Mouse (Mus musculus): ENCODE measurements around the gene Hps4. TPM values are rescaled to one million over a fixed set of nuclear protein-coding genes. Genes with fewer than 3 reads are reported as not detected.

Gene Hps4
- polyA plus RNA-seq, 1 experiment from 2014 or later = 27.0 TPM

DNA sequence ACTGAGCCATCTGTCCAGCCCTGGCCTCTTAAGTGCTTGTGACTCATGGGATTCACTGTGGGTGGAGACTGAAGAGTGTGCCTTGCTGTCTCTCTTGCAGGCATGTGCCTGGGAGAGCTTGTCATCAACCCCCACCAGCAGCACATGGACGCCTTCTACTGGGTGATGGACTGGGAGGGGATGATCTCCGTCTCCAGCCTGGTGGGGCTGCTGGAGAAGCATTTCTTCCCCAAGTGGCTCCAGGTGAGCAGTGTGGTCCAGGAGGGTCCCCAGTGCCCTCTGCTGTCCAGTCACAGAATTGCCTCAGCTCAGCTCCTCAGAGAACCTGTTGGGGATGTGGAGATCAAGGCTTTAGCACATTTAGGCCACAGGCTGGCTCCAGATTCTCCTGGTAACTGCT is 7.4 kb upstream of the Hps4 start:
- peak; percentile 67 for DNase-seq

GRCm38 (mm10) chr5:112337004-112337403 is 5.9 kb upstream of the Hps4 start:
- peaks cover 87% of the 10 kb centered on the region for H3K36me3 ChIP-seq (ENCODE audit: insufficient read depth)
- H3K4me1 ChIP-seq (ENCODE audit: insufficient read depth) = 0 out of 2 replicates have a peak, but pooled peaks cover 3% of the 10 kb centered on the region
- H3K9ac ChIP-seq = no peak overlapping the region
- ATAC-seq (ENCODE audit: insufficient read depth) = no peak
- no peak overlapping the region for H3K27ac ChIP-seq (ENCODE audit: low read depth)
- H3K4me3 ChIP-seq (ENCODE audit: low read depth, low read length) = no peak overlapping the region
- H3K4me2 ChIP-seq = no peak overlapping the region
- H3K27me3 ChIP-seq (ENCODE audit: insufficient read depth, low read length) = no peaks in the 10 kb centered on the region
- no peak for TF ChIP-seq CTCF (IDR thresholded peaks at IDR 0.05; ENCODE audit: low read depth)
- no peaks in the 10 kb centered on the region for H3K9me3 ChIP-seq (ENCODE audit: low read depth, low read length)
- no peak for DNase-seq
- WGBS = 92% methylated on average over 22 of the region's 22 CpGs

More for the DNA sequence above, 7.4 kb upstream of the Hps4 start:
- H3K27ac ChIP-seq (ENCODE audit: low read depth) = no peak overlapping the region
- no peak overlapping the region for H3K4me3 ChIP-seq (ENCODE audit: low read depth, low read length)
- ATAC-seq (ENCODE audit: insufficient read depth) = 0 out of 2 replicates have a peak, but pooled peaks have one; percentile 23
- no peak overlapping the region for H3K9ac ChIP-seq
- no peaks in the 10 kb centered on the region for H3K4me1 ChIP-seq (ENCODE audit: insufficient read depth)
- H3K9me3 ChIP-seq (ENCODE audit: low read depth, low read length) = no peaks in the 10 kb centered on the region
- TF ChIP-seq CTCF (IDR thresholded peaks at IDR 0.05; ENCODE audit: low read depth) = peak; percentile 76
- H3K27me3 ChIP-seq (ENCODE audit: insufficient read depth, low read length) = no peaks in the 10 kb centered on the region
- 19% methylated on average over 2 of the region's 2 CpGs for WGBS
- no peak overlapping the region for H3K4me2 ChIP-seq
- H3K36me3 ChIP-seq (ENCODE audit: insufficient read depth) = peaks cover 97% of the 10 kb centered on the region

- Histone ChIP-seq H3K27me3 (ENCODE audit: insufficient read depth, low read length) (no peaks in the 10 kb centered on the region), H3K27ac (ENCODE audit: low read depth) (no peak overlapping the region), H3K9ac (no peak overlapping the region), H3K4me2 (no peak overlapping the region), H3K4me1 (ENCODE audit: insufficient read depth) (0 out of 2 replicates have a peak, but pooled peaks cover 3% of the 10 kb centered on the region), H3K4me3 (ENCODE audit: low read depth, low read length) (no peak overlapping the region), H3K9me3 (ENCODE audit: low read depth, low read length) (no peaks in the 10 kb centered on the region), H3K36me3 (ENCODE audit: insufficient read depth) (peaks cover 64% of the 10 kb centered on the region)
- 66% methylated on average over 7 of the region's 7 CpGs for WGBS
- TF ChIP-seq CTCF (IDR thresholded peaks at IDR 0.05; ENCODE audit: low read depth) = no peak
- ATAC-seq (ENCODE audit: insufficient read depth) (no peak), DNase-seq (no peak)
These were observed 3.7 kb upstream of the Hps4 start for GRCm38 (mm10) chr5:112339215-112339614.

- ATAC-seq (ENCODE audit: insufficient read depth) (peak; percentile 75), DNase-seq (peak; percentile 57)
- Histone ChIP-seq H3K4me3 (ENCODE audit: low read depth, low read length) (peak overlapping the region; percentile 92), H3K36me3 (ENCODE audit: insufficient read depth) (peaks cover 42% of the 10 kb centered on the region), H3K27me3 (ENCODE audit: insufficient read depth, low read length) (no peaks in the 10 kb centered on the region), H3K9ac (peak overlapping the region; percentile 88), H3K4me2 (peak overlapping the region; percentile 84), H3K27ac (ENCODE audit: low read depth) (peak overlapping the region; percentile 54; the same call in 1 of the 2 replicates), H3K9me3 (ENCODE audit: low read depth, low read length) (no peaks in the 10 kb centered on the region), H3K4me1 (ENCODE audit: insufficient read depth) (0 out of 2 replicates have a peak, but pooled peaks cover 3% of the 10 kb centered on the region)
- no peak for TF ChIP-seq CTCF (IDR thresholded peaks at IDR 0.05; ENCODE audit: low read depth)
- under 1% methylated on average over 17 of the region's 24 CpGs for WGBS
These were observed 317 bp downstream of the Hps4 start for GRCm38 (mm10) chr5:112343205-112343595.

DNA sequence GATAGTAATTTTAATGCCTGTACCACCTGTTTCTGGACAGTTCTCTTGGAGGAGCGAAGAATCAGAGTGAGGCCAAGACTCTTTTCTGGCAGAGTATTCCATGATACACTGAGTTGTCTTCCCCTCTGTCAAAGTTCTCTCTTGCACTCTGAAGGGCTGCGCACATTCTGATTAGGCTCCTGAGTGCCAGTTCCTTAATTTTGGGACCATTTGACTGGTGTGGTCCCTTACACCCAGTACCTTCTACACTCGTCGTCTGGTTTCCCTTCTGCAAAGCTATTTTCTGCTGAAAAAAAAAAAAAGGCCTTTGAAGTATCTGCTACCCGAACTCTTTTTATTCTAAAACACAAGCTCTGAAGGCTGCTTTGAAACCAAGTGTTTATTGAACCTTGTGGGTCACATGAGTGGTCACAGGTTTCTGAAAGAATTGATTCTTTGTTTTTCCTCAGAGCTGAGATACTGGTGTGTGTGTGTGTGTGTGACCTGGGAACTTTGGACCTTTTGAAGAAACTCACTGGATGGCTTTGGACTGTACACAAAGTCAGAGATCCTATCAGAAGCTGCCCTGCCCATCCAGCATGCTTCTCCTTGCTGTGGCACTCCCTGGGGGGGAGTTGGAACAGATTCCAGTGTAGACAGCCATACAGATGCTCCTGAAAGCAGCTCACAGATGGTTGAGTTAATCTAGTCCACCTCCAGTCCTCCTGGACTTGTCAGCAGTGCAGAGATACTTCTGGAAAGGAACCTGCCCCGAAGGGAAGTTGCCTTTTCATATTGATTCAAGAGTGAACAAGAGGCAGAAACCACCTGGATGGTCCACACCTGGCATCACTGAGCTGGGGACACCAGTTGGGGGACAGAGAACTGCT is 1.4 kb downstream of the Hps4 start:
- Histone ChIP-seq H3K36me3 (ENCODE audit: insufficient read depth) (peaks cover 40% of the 10 kb centered on the region), H3K4me1 (ENCODE audit: insufficient read depth) (0 out of 2 replicates have a peak, but pooled peaks cover 3% of the 10 kb centered on the region), H3K27ac (ENCODE audit: low read depth) (no peak overlapping the region), H3K4me3 (ENCODE audit: low read depth, low read length) (no peak overlapping the region), H3K9ac (0 out of 2 replicates have a peak overlapping the region, but pooled peaks have one; percentile 9), H3K4me2 (no peak overlapping the region), H3K27me3 (ENCODE audit: insufficient read depth, low read length) (no peaks in the 10 kb centered on the region), H3K9me3 (ENCODE audit: low read depth, low read length) (no peaks in the 10 kb centered on the region)
- 74% methylated on average over 6 of the region's 6 CpGs for WGBS
- DNase-seq (no peak), ATAC-seq (ENCODE audit: insufficient read depth) (no peak)
- no peak for TF ChIP-seq CTCF (IDR thresholded peaks at IDR 0.05; ENCODE audit: low read depth)

GRCm38 (mm10) chr5:112346211-112346965 is 3.5 kb downstream of the Hps4 start:
- DNase-seq (no peak), ATAC-seq (ENCODE audit: insufficient read depth) (no peak)
- Histone ChIP-seq H3K27ac (ENCODE audit: low read depth) (no peak overlapping the region), H3K4me3 (ENCODE audit: low read depth, low read length) (no peak overlapping the region), H3K27me3 (ENCODE audit: insufficient read depth, low read length) (no peaks in the 10 kb centered on the region), H3K4me1 (ENCODE audit: insufficient read depth) (0 out of 2 replicates have a peak, but pooled peaks cover 3% of the 10 kb centered on the region), H3K4me2 (no peak overlapping the region), H3K36me3 (ENCODE audit: insufficient read depth) (peaks cover 39% of the 10 kb centered on the region), H3K9ac (no peak overlapping the region), H3K9me3 (ENCODE audit: low read depth, low read length) (no peaks in the 10 kb centered on the region)
- WGBS = 83% methylated on average over 16 of the region's 16 CpGs
- no peak for TF ChIP-seq CTCF (IDR thresholded peaks at IDR 0.05; ENCODE audit: low read depth)

DNA sequence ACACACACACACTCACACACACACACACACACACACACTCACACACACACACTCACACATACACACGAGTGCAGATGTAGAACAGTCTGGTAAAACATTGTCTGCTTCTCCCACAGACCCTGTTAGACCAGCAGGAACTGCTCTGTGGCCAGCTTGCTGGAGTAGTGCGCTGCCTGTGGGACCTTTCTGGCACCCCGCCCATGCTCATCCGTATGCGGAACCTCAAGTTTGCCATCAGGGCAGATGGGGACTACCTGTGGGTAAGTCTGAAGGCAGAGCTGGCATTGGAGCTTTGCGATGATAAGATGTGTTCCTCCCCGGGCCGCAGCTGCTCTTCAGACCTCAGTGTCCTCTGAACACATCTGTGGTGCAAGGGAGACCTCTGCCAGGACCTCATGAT is 6.3 kb downstream of the Hps4 start:
- no peak overlapping the region for H3K4me2 ChIP-seq
- H3K4me1 ChIP-seq (ENCODE audit: insufficient read depth) = no peaks in the 10 kb centered on the region
- no peaks in the 10 kb centered on the region for H3K9me3 ChIP-seq (ENCODE audit: low read depth, low read length)
- no peak for DNase-seq
- no peak overlapping the region for H3K4me3 ChIP-seq (ENCODE audit: low read depth, low read length)
- no peak overlapping the region for H3K9ac ChIP-seq
- no peak overlapping the region for H3K27ac ChIP-seq (ENCODE audit: low read depth)
- no peaks in the 10 kb centered on the region for H3K27me3 ChIP-seq (ENCODE audit: insufficient read depth, low read length)
- ATAC-seq (ENCODE audit: insufficient read depth) = no peak
- H3K36me3 ChIP-seq (ENCODE audit: insufficient read depth) = peaks cover 56% of the 10 kb centered on the region
- 87% methylated on average over 8 of the region's 8 CpGs for WGBS
- no peak for TF ChIP-seq CTCF (IDR thresholded peaks at IDR 0.05; ENCODE audit: low read depth)
